Mouse (Mus musculus): ENCODE data around the gene G430095P16Rik. TPM values are rescaled to one million over a fixed set of nuclear protein-coding genes. Genes with fewer than 3 reads are reported as not detected.

The G430095P16Rik gene
- polyA plus RNA-seq, 1 experiment from 2014 or later: 1.2 TPM

GRCm38 (mm10) chr8:84697166-84698130 lies 25.4 kb upstream of the G430095P16Rik start:
- Histone ChIP-seq H3K4me3 (no peak overlapping the region), H3K27me3 (peaks cover 12% of the 10 kb centered on the region), H3K9ac (no peak overlapping the region), H3K36me3 (peaks cover 28% of the 10 kb centered on the region), H3K9me3 (no peaks in the 10 kb centered on the region), H3K27ac (replicated peaks) (no peak overlapping the region), H3K4me1 (replicated peaks) (peaks cover 5% of the 10 kb centered on the region; the same call in 1 of the 2 replicates), H3K4me2 (no peak overlapping the region)
- 92% methylated on average over 14 of the region's 14 CpGs for WGBS
- no peak for ATAC-seq (ENCODE audit: low FRiP score, low read depth)

- no peak for ATAC-seq (ENCODE audit: low FRiP score, low read depth)
- H3K4me1 ChIP-seq (replicated peaks): peaks cover 5% of the 10 kb centered on the region; the same call in 1 of the 2 replicates
- peaks cover 25% of the 10 kb centered on the region for H3K36me3 ChIP-seq
- WGBS: 90% methylated on average over 5 of the region's 5 CpGs
- no peak overlapping the region for H3K27ac ChIP-seq (replicated peaks)
- H3K9me3 ChIP-seq: no peaks in the 10 kb centered on the region
- no peak overlapping the region for H3K4me2 ChIP-seq
- H3K4me3 ChIP-seq: no peak overlapping the region
- no peak overlapping the region for H3K9ac ChIP-seq
- H3K27me3 ChIP-seq: peaks cover 20% of the 10 kb centered on the region
These were observed 24.5 kb upstream of the G430095P16Rik start for GRCm38 (mm10) chr8:84698288-84698687.

GRCm38 (mm10) chr8:84698929-84699401 lies 23.8 kb upstream of the G430095P16Rik start:
- no peak overlapping the region for H3K4me3 ChIP-seq
- peak overlapping the region; percentile 46 for H3K27ac ChIP-seq (replicated peaks)
- H3K9me3 ChIP-seq: no peaks in the 10 kb centered on the region
- peaks cover 10% of the 10 kb centered on the region; the same call in 1 of the 2 replicates for H3K4me1 ChIP-seq (replicated peaks)
- H3K27me3 ChIP-seq: peaks cover 26% of the 10 kb centered on the region
- H3K9ac ChIP-seq: no peak overlapping the region
- peaks cover 25% of the 10 kb centered on the region for H3K36me3 ChIP-seq
- ATAC-seq (ENCODE audit: low FRiP score, low read depth): no peak
- H3K4me2 ChIP-seq: no peak overlapping the region
- 83% methylated on average over 9 of the region's 9 CpGs for WGBS

DNA sequence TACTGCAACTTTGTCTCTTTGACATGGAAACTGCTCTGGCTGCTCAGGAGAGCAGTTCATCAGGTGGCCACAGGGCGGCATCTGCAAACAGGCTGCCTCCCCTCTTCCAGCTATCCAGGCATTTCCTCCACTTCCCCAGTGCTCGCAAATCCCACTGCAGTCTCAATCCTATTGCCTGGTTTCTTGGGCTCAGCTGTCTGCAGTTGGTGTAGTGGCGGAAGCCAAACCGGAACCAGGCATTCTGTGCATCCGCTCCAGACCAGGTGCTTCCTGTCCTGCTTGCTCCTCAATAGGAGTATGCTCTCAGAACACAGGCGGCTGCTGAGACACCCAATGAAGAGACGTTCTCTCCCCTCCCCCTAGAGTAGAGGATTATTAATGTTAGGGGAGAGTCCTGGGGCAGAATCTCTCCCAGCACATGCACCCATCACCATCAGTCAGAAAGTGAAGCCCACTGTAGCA lies 22.9 kb upstream of the G430095P16Rik start:
- peak overlapping the region; percentile 46 for H3K27ac ChIP-seq (replicated peaks)

GRCm38 (mm10) chr8:84700526-84700925 lies 22.3 kb upstream of the G430095P16Rik start:
- no peaks in the 10 kb centered on the region for H3K9me3 ChIP-seq
- WGBS: 85% methylated on average over 5 of the region's 5 CpGs

More for the DNA sequence above, 22.9 kb upstream of the G430095P16Rik start:
- H3K4me2 ChIP-seq: no peak overlapping the region
- ATAC-seq (ENCODE audit: low FRiP score, low read depth): peak; percentile 25; the same call in 1 of the 2 replicates
- no peaks in the 10 kb centered on the region for H3K9me3 ChIP-seq
- H3K36me3 ChIP-seq: peaks cover 25% of the 10 kb centered on the region
- H3K9ac ChIP-seq: no peak overlapping the region
- H3K4me3 ChIP-seq: no peak overlapping the region
- H3K4me1 ChIP-seq (replicated peaks): peaks cover 14% of the 10 kb centered on the region; the same call in 1 of the 2 replicates
- 61% methylated on average over 7 of the region's 7 CpGs for WGBS
- peaks cover 30% of the 10 kb centered on the region for H3K27me3 ChIP-seq

GRCm38 (mm10) chr8:84700941-84701911 lies 21.6 kb upstream of the G430095P16Rik start, which contains the start of gene Lyl1:
TSS of gene Lyl1 (plus strand) at chr8:84701457.
- ATAC-seq (ENCODE audit: low FRiP score, low read depth): no peak
- no peaks in the 10 kb centered on the region for H3K9me3 ChIP-seq
- WGBS: 13% methylated on average over 34 of the region's 34 CpGs
- H3K4me1 ChIP-seq (replicated peaks): peaks cover 21% of the 10 kb centered on the region
- H3K36me3 ChIP-seq: peaks cover 25% of the 10 kb centered on the region
- no peak within 1 kb of the TSS for H3K9ac ChIP-seq
- H3K27ac ChIP-seq (replicated peaks): peak within 1 kb of the TSS; percentile 32
- H3K27me3 ChIP-seq: peaks cover 36% of the 10 kb centered on the region
- H3K4me2 ChIP-seq: peak within 1 kb of the TSS; percentile 10
- H3K4me3 ChIP-seq: peak within 1 kb of the TSS; percentile 5

More at GRCm38 (mm10) chr8:84700526-84700925, 22.3 kb upstream of the G430095P16Rik start:
- Histone ChIP-seq H3K27me3 (peaks cover 36% of the 10 kb centered on the region), H3K9ac (no peak overlapping the region), H3K4me3 (no peak overlapping the region), H3K36me3 (peaks cover 25% of the 10 kb centered on the region), H3K4me2 (no peak overlapping the region), H3K4me1 (replicated peaks) (peaks cover 18% of the 10 kb centered on the region), H3K27ac (replicated peaks) (0 out of 2 replicates have a peak overlapping the region, but pooled peaks have one; percentile 2)
- ATAC-seq (ENCODE audit: low FRiP score, low read depth): no peak

DNA sequence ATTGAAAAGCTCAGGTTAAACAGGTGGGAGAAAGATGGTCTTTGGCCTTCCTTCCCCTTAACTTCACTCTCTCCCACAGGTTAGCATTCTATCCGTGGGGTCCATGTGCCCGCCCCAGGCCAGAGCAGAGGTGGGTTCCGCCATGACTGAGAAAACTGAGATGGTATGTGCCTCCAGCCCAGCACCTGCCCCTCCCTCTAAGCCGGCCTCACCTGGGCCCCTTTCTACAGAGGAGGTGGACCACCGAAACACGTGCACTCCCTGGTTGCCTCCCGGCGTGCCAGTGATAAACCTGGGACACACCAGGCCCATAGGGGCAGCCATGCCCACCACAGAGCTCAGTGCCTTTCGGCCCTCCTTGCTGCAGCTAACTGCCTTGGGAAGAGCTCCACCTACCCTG lies 20.2 kb upstream of the G430095P16Rik start:
- no peak for ATAC-seq (ENCODE audit: low FRiP score, low read depth)
- no peak overlapping the region for H3K4me3 ChIP-seq
- WGBS: 72% methylated on average over 9 of the region's 9 CpGs
- peaks cover 39% of the 10 kb centered on the region for H3K27me3 ChIP-seq
- H3K27ac ChIP-seq (replicated peaks): no peak overlapping the region
- peaks cover 34% of the 10 kb centered on the region for H3K4me1 ChIP-seq (replicated peaks)
- H3K4me2 ChIP-seq: peak overlapping the region; percentile 10; the same call in 1 of the 2 replicates
- H3K9ac ChIP-seq: no peak overlapping the region
- H3K36me3 ChIP-seq: peaks cover 16% of the 10 kb centered on the region
- H3K9me3 ChIP-seq: no peaks in the 10 kb centered on the region

DNA sequence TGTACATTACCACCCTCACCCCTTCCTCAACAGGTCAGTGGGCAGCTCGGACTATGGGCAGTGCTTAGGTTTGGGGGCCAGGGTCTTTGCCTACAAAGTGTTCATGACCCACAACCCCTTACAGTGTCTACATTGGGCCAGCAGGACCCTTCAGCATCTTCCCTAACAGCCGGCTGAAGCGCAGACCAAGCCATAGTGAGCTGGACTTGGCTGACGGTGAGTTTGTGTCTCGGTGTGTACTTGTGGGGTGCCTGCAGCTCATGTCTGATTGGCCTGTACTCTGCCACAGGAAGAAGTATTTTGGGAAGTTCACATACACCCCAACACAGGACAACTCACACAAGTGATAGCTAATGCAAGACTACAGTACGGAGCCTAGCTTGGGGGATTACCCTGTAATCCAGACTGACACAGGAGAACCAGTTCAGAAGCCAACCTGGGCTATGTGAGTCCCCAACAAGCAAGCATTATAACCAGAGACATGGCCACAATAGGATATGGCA lies 19.8 kb upstream of the G430095P16Rik start:
- Histone ChIP-seq H3K9me3 (no peaks in the 10 kb centered on the region), H3K4me1 (replicated peaks) (peaks cover 39% of the 10 kb centered on the region), H3K4me2 (peak overlapping the region; percentile 51; the same call in 1 of the 2 replicates), H3K27me3 (peaks cover 44% of the 10 kb centered on the region), H3K36me3 (peaks cover 14% of the 10 kb centered on the region), H3K4me3 (no peak overlapping the region), H3K9ac (no peak overlapping the region), H3K27ac (replicated peaks) (no peak overlapping the region)
- 82% methylated on average over 6 of the region's 6 CpGs for WGBS
- ATAC-seq (ENCODE audit: low FRiP score, low read depth): no peak

- H3K9ac ChIP-seq: no peak overlapping the region; the same call in 1 of the 2 replicates
- WGBS: 12% methylated on average over 38 of the region's 38 CpGs
- H3K4me3 ChIP-seq: no peak overlapping the region
- H3K27ac ChIP-seq (replicated peaks): peak overlapping the region; percentile 68
- ATAC-seq (ENCODE audit: low FRiP score, low read depth): no peak
- H3K4me2 ChIP-seq: peak overlapping the region; percentile 51
- H3K9me3 ChIP-seq: no peaks in the 10 kb centered on the region
- H3K27me3 ChIP-seq: peaks cover 46% of the 10 kb centered on the region
- peaks cover 43% of the 10 kb centered on the region for H3K4me1 ChIP-seq (replicated peaks)
- H3K36me3 ChIP-seq: peaks cover 10% of the 10 kb centered on the region
These were observed 19.1 kb upstream of the G430095P16Rik start for GRCm38 (mm10) chr8:84703466-84704249.

GRCm38 (mm10) chr8:84704356-84704755 lies 18.5 kb upstream of the G430095P16Rik start:
- peak overlapping the region; percentile 68 for H3K27ac ChIP-seq (replicated peaks)
- H3K4me1 ChIP-seq (replicated peaks): peaks cover 45% of the 10 kb centered on the region
- peaks cover 46% of the 10 kb centered on the region for H3K27me3 ChIP-seq
- no peaks in the 10 kb centered on the region for H3K9me3 ChIP-seq
- H3K9ac ChIP-seq: no peak overlapping the region; the same call in 1 of the 2 replicates
- H3K36me3 ChIP-seq: peaks cover 3% of the 10 kb centered on the region
- 2% methylated on average over 16 of the region's 16 CpGs for WGBS
- peak overlapping the region; percentile 51 for H3K4me2 ChIP-seq
- ATAC-seq (ENCODE audit: low FRiP score, low read depth): no peak
- no peak overlapping the region for H3K4me3 ChIP-seq
